Mouse (Mus musculus) G1E-ER4 (cell line): ENCODE data around the gene D630045J12Rik. TPM values are rescaled to one million over a fixed set of nuclear protein-coding genes. Genes with fewer than 3 reads are reported as not detected.

Experiments
- GATA1 ChIP-seq: IDR thresholded peaks from one replicate; pipeline ENCODE4 v1.8.0; 2012; ENCODE audit warnings: low read length, inconsistent platforms
- polyA plus RNA-seq: library from polyadenylated mRNA; stranded (reverse); fragments of >175 nt; gene quantifications from 2 replicates; pipeline ENCODE4 v1.2.3, GENCODE M21; 2012

The D630045J12Rik gene
- polyA plus RNA-seq, 1 experiment = 0.02 TPM

- TF ChIP-seq GATA1 = no peak
These were observed 88.4 kb downstream of the D630045J12Rik start for GRCm38 (mm10) chr6:38165385-38165784.

- no peak for TF ChIP-seq GATA1
These were observed 89.1 kb downstream of the D630045J12Rik start for GRCm38 (mm10) chr6:38164705-38165104.

- no peak for TF ChIP-seq GATA1
These were observed 90.8 kb downstream of the D630045J12Rik start for GRCm38 (mm10) chr6:38162825-38163504.

DNA sequence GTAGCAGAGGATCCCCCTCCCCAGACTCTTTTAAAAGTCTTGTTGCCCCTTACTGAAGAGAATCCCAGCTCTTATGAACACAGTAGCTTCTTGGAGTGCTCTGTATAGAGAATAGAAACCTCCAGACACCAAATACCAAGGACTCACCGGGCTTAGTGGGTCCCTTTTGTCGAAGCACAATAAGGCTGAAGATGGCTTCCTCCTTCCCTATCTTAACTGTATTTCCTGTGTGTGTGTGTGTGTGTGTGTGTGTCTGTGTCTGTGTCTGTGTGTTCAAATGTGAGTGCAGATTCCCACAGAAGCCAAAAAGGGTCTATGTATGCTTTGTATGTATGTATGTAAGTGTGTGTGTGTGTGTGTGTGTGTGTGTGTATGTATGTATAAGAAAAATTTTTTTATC, 93.3 kb downstream of the D630045J12Rik start:
- no peak for TF ChIP-seq GATA1

DNA sequence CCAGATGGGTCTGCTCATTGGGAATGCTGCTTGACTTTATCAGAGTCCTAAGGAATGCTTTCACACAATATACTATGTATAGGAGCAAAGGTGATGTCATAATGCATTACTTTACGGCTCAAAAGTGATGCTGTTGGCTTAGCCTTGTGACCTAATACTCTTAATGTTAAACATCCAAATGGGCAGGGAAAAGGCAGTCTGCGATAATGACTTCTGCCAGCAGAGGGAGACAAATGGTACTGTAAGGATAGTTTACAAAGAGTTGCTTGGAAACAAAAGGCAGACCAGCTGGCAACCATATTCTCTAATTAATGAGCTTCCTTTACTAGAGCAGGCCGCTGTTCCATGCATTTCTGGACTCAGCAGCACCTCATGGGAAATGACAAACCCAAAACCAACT, 93.7 kb downstream of the D630045J12Rik start:
- no peak for TF ChIP-seq GATA1

DNA sequence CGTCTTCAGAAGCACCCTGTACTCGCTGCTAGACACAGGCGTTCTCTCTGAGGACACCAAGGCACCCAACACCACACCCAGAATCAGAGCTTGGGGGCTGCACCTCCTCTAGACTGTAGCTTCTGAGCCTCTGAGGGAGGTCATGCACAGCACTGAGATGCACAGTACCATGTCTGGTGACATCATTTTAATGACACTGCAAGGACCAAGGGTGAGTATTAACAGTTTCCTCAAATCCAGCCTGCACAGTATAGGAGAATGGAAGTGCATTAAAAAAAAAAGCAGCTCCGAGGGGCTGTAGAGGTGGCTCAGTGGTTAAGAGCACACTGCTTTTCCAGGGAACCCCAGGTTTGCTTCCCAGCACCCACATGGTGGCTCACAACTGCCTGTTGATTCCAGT, 94.2 kb downstream of the D630045J12Rik start:
- TF ChIP-seq GATA1 = no peak

GRCm38 (mm10) chr6:38157925-38158324, 95.9 kb downstream of the D630045J12Rik start:
- TF ChIP-seq GATA1 = no peak

GRCm38 (mm10) chr6:38156204-38156603, 97.6 kb downstream of the D630045J12Rik start:
- TF ChIP-seq GATA1 = no peak

DNA sequence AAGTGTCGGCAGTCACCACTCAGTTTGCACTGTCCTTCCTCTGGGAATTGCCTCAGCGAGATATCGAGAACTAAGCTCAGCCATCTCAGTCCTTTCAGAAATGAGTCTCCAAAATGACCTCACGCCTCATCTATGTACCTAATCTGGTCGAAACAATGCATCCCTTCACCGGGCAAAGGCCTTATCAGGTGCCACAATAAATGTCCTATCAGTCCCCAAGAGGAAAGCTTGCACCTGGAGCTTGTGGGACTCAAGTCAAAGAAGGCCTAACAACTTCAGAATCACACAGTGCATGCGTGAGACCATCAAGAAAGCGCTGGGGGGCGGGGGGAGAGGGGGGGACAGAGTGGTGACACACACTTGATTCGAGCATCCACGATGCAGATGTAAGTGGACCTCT, 101.5 kb downstream of the D630045J12Rik start:
- TF ChIP-seq GATA1 = no peak

DNA sequence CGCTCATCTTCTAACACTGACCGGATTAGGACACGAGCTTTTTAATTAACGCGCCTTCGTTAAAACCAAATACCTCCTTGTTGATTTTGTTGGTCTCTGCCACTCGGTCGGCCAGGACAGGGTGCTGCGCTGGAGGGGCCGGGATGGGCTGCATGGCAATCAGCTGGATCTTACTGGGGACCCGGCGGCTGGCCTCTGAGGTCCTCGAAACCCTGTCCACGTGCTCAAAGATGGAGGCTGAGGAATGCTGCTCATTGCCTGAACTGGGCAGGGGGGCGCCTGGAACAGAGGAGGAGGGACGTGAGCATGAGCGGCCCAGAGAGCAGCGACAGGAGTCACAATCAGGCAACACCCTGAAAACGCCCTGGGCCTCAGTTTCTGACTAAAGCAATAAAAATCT, 104.3 kb downstream of the D630045J12Rik start:
- no peak for TF ChIP-seq GATA1

DNA sequence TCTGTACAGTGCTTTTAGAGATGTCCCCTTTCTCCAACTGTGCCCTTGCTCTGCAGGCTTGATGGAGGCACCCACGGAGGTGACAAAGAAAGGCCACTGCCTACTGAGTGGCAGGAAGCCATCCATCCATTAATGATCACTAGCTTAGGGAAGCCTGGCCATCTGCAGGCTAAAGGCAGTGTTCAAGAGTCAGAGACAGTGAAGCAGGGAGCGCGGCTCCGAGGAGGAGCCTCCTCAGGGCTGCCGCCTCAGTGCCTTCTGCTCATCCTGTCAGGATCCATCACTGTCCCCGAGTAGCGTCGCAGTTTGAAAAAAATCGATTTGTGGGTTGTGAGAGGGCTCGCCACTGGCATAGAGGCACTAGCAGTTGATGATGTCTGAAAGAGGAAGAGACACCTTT, 105.2 kb downstream of the D630045J12Rik start:
- no peak for TF ChIP-seq GATA1

DNA sequence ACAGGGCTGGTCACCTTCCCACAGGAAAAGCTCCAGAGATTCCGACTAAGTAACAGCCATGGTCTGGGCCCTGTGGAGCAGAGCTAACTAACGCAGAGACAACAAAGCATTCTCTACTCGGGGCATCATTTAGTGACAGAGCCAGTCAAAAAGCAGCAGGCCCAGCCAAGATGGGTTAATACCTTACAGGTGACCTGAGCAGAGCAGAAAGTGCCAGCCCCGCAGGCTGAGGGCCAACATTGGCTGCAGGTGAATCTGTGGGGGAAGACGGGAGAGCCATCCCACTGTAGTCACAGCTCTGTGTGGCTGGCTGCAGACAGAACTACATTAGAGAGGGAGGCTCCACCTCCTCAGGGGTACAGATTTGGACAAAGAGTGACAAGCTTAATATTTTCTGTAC, 106.5 kb downstream of the D630045J12Rik start:
- TF ChIP-seq GATA1 = no peak

- TF ChIP-seq GATA1 = no peak
These were observed 108.2 kb downstream of the D630045J12Rik start for GRCm38 (mm10) chr6:38145463-38146065.

GRCm38 (mm10) chr6:38144161-38144998, 109.4 kb downstream of the D630045J12Rik start:
- TF ChIP-seq GATA1 = no peak

DNA sequence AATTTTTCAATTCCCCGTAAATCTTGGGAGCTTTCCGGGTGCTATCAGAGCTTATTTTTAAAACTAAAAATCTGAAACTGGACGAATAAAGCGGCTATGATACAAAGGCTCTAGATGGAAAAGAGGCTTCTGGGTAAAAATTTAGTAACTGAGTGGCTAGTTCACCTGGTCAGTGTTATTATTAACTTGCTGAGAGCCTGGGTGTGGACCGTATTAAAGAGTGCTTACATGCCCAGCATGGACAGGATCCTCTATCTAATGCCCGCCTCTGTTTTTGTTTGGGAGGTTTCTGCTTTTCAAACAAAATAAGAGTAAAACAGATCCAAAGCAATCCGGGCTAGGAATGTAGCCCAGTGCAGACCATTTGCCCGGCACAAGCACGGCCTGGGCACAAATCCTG, 113.4 kb downstream of the D630045J12Rik start:
- TF ChIP-seq GATA1 = no peak

DNA sequence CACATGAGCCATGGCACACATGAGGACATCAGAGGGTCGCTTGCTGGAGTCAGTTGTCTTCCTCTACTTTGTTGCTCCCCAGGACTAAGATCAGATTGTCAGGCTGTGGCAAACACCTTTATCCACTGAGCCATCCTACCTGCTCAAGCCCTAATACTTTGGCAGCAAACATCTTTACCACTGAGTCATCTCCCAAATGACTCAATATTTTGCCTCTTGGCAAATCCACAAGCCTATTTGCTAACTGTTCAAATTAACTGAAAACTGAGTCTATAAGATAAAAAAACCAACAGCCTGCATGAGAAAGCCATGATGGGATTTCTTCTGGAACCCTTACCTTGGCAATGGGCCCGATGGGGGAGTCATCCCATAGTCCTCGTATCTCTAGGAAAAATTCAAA, 114.7 kb downstream of the D630045J12Rik start:
- TF ChIP-seq GATA1 = no peak
